Mouse (Mus musculus) cerebellum, postnatal 4 days (tissue): ENCODE measurements around the gene Olah.
A peak's percentile ranks its signal among the peaks of the same experiment; 100 is the strongest.
"Not testable (repeated sequence)": the region's sequence is repeated elsewhere in the genome, so short reads cannot be mapped to it uniquely, and the experiment has no call there.

Experiments used
- DNase-seq, 2 experiments: peaks; one replicate each; pipeline ENCODE4 v3.0.0; 2022; ENCODE audit warnings: low spot score in 2 of 2, mixed read lengths in 1 of 2

Gene Olah

DNA sequence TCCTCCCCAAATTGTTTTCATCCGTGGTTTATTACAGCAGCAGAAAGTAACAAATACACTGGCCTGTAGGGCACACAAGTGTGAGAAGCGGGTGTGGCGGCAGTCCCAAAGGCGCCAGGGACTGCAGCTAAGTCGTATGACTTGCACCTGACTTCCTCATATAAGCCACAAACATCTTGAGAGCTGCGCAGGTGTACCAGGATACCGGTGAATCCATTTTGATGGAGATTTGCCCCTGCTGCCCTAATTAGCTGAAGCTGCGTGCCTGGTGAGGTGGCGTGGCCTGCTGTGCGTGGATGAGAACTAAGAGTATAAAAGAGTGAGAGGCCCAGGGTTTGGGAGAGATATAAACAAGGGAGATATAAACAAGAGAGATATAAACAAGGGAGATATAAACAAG is at the start of gene Olah:
Gene Olah, minus strand, starts transcription at position 101 of the 400 bp plus-strand sequence.
- DNase-seq, result not testable (repeated sequence)

DNA sequence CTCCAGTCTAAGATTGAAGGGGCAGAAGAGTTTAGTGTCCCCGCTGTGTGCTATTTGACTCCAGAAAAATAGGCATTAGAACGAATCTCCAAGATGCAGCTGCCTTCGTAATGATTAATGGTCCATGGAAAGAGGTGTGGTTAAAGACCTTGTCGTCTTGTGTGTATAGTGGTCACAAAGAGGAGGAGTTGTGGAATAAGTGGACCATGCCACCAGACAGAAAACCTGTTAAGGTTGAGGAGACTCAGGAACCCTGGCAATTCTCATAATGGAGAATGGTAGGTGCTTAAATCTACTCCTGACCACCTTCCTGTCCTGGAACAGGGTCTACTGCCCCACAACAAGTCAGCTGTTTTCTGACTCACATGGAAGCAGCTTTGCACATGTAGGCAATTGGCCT is 49.0 kb upstream of the Olah start:
- DNase-seq, result no peak

DNA sequence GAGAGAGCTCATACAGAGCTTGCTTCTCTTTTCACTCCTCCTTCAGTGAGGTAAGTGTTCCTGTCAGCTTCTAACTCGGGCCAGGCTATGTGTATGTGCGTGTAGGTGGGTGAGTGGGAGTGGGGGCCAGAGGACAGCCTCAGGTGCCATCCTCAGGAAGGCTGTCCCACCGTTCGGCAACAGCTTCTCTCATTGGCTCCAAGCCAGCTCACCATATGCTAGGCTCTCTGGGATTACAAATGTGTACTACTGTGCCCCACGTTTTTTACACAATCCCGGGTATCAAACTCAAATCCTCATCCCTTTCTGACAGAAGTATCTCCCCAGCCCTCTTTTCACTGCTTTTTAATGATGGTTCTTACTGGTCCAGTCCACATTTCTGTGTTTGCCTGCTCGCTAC is 47.2 kb upstream of the Olah start:
- peak in 1 of 2 experiments; percentile 16 for DNase-seq

DNA sequence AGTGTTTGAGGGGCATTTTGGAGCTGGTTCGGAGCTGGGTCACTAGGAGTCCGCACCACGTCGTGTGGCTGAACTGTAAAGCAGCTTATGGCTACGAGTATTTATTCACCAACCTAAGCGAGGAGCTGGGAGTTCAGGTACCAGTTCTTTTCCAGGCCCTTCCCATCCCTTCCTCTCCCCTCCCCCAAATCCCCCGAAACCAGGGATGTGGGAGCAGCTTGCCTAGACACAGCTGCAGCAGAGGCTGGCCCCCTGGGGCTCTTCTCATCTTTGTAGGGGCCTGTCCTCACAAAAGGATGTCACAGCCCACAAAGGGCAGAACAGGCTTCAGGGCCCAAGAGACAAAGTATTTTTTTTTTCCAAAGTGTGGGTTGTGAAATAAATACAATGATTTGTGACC is 40.9 kb upstream of the Olah start:
- DNase-seq, result no peak

DNA sequence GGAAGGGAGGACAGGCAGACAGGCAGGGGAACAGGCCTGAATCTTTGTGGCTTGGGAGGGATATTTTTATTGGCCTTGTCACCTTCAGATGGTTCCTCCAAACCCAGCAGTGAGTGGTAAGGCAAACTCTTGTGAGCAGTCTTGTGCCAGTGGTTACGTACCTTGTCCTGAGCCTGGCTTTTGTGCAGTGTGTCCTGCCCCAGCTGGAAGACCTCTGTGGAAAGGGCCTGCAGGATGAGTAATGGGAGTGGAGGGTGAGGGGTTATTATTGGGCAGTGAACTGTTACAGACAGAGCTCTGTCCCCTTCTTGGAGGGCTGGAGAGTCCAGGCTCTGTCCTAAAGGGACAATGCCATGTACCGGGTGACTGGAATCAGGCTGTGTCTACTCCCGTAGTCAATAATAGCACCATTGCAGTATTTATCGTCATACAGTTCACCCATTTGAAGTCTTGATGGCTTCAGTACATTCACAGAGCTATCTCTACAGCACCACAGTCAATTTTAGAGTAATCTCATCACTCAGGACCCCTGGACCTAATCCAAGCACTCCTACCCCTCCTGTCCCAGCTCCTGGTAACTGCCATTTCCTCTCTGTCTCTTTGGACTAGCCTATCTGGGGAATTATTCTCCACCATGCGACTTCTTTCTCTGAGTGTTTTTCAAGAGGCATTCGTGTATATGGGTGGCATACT is 38.5 kb upstream of the Olah start:
- no peak for DNase-seq

DNA sequence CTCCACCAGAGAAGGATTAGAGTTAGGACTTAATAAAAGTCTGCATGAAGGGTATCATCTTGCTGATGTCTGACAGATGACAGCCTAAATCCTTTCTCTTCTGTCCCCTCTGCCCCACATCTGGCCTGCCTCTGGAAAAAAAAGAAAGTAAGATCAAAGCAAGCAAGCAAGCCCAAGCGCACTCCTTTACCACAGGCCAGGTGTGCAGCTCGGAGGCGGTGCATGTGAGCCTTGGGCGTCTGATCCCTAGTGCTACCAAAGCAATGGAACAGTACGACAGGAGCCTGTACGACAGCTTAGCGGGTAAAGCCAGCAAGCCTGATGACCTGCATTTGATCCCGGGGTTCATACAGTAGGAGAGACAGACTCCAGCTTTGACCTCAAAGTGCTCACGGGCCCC is 33.9 kb upstream of the Olah start:
- no peak for DNase-seq

DNA sequence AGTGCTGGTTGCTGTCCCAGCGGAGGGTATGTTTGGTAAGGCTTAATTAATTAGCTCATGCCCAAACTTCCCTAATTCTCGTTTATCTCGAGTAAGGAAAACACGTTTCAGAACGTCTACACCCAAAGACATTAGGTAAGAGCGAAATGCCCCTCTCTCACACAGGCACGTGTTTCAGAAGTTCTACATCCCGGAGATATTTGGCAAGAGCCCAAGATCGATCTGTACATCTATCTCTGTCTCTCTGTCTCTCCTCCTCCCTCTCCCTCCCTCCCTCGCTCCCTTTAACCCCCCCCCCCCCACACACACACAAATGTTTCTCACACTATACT is 27.5 kb upstream of the Olah start:
- DNase-seq, result no peak

DNA sequence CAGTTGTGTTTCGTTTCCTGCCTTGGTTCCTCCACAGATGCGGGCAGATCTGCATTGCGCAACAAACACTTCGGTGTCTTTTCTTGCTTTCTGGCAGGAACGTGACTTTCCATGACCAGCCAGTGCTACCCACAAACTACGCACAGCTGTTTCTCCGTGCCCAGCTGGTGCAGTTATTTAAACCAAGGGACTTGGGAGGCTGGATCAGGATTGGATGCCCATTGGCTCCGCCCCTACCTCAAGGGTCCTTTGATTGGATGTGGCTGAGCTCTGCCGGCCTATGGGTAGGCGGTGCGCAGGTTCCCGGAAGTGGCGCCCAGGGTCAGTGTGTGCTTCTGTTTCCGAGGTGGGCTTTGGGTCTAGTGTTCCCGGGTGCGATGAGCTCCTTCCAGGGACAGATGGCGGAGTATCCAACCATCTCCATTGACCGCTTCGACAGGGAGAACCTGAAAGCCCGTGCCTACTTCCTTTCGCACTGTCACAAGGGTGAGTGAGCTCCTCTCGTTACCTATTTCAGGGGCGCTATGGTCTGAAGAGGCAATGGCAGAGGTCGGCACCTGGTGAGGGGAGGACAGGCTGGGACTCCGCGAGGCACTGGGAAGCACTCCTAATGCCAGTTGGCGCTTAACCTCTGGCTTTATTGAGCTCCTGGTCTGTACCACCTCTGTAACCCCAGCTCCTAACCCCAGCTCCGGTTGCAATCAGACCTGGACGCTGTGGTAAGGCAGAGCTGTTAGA is 27.0 kb upstream of the Olah start, which contains the start of gene Dclre1c:
Gene Dclre1c, plus strand, starts transcription at position 291 of the 738 bp plus-strand sequence.
- DNase-seq, result peak; percentile 71 to 79

DNA sequence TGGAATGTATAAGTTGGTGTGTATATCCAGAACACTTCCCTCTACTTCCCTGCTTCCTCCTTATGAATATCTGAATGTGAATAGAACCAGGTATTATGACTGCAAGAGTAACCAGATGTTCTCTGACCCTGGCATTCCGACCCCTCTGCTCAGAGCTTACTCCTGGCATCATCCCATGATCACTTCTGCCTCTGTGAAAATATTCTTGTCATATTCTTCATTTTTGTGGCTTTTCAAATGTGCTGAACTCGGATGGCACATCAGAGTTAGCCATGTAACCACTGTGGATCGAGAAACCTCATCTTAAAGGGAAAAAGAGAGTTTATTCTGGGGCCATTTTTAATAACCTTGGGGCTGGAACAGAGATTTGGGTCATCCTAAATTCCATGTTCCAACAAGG is 25.5 kb upstream of the Olah start, which contains the start of gene Meig1:
Gene Meig1, minus strand, starts transcription at position 101 of the 400 bp plus-strand sequence.
- no peak for DNase-seq

DNA sequence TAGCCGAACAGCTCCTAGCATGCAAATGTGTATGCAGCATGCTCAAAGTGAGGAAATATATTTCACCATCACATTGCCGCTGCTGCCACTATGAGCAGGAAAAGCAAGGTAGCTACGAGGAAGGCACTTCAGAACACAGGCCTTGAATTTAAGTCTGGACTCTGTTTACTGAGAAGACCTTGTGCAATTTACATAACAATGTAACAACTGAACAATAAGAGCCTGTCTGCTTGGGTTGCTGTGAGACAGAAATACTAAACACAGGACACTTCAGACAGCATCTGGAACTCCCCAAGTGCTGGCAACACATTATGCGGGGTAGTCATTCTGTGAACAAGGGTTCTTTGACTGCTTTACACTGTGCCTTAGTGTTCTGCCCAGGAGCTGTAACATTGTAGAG is 23.1 kb upstream of the Olah start:
- no peak for DNase-seq

DNA sequence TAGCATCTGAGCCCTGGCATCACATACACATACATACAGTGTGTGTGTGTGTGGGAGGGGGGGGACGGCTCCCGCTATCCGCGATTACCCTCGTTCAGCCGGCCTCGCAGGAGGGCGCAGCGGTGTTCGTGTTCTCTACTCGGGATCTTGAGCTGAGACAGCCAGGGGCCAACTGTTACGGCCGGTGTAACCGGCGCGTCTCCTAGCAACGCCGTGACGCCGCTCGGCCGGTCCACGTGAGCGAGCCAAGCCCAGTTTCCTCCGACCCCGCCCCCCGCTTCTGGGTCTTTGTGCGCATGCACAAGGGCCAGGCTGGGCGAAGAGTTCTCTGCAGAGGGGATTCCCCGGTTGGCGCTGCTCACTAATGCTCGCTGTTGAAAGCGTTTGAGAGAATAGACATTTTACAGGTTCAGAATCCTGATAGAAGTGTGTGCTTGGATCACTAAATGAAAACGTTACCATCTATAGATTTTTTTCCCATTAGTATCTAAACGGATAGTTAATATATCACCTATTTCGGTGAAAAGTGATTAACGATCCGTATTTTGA is 21.9 kb upstream of the Olah start:
- DNase-seq, result peak; percentile 86 to 94

DNA sequence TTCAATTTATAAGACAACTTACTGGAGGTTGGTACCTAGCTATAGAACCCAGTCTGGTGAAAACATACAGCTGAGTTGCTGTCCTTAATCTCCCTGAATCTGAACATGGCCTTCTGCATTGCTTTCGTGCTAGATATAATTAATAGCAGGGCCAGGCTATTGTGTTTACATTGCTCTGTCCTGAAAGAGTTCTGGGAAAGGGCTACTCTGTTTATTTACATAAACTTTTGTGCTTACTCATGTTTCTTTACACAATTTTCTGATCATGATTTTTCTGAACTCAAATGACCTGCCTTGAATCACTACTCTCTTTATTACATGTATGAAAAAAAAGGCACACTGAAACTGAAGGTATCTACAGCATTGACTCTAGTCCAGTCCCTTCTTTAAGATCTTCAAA is 18.7 kb upstream of the Olah start:
- no peak for DNase-seq

DNA sequence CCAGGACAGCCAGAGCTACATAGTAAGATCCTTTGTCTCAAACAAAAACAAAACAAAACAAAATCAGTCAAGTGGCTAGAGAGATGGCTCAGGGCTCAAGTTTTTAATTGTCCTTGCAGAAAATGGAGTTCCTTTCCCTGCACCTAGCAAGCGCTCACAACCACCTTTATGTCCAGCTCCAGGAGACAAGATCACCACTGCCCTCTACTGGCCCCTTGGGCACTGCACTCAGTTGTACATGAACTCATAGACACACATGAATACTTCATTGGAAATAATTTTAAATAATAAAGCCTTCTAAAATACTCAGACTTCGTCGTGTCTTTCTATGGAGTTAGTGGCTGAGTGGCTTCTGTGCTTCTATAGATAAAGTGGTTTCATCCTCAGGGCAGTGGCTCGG is 17.2 kb upstream of the Olah start:
- peak; percentile 37 to 71 for DNase-seq

DNA sequence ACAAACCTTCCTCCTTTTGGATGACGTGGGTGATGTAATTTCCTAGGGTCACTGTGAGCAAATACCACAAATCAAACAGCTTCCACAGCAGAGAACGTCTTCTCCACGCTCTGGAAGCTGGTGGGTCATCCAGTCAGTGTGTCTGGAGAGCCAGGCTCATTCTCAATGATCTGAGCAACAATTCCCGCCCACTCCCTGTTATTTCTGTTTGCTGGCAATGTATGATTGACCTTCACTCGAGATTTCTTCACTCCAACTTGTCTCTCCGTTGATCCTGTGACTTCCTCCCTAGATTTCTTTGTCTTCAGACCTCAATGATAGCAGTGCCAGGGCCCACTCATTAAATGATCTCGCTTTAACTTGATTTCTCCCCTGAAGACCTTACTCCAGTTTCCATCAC is 10.7 kb upstream of the Olah start:
- DNase-seq, result no peak

DNA sequence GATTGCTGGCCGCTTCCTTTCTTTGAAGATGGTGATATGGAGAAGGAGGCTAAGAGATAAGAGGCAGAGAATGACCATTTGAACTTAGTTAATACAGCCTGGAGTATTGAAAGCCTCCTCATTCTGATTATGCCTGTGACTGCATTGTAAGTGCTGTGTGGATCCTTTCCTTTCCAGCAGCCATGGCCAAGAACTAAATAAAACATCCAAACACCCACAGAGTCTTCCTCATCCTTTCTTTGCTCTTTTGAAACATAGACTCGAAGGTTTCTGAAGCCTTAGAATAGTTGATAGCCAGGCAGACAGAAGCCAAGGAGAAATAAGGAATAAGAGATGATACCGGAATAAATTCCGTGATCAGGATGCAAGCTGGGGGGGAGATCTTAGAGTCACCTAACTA is 9.0 kb upstream of the Olah start:
- no peak for DNase-seq

DNA sequence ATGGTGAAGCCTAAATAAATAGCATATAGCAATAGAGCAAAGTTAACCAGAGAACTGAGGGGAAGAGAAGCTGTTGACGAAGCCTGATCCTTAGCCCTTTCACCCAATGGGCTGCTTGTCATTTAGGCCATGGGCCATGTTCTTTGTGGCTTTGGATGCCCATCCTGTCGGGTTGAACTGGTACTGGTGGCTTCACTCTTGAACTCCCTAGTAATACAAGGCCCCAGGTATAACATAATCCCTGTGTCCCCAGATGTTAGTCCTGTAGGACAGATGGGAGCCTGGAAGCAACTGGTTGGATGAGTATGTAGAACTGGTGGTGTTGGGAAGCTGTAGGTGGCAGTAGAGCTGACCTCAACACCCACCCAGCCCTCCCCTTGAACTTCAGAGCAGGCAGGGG is 5.1 kb downstream of the Olah start:
- DNase-seq, result no peak

DNA sequence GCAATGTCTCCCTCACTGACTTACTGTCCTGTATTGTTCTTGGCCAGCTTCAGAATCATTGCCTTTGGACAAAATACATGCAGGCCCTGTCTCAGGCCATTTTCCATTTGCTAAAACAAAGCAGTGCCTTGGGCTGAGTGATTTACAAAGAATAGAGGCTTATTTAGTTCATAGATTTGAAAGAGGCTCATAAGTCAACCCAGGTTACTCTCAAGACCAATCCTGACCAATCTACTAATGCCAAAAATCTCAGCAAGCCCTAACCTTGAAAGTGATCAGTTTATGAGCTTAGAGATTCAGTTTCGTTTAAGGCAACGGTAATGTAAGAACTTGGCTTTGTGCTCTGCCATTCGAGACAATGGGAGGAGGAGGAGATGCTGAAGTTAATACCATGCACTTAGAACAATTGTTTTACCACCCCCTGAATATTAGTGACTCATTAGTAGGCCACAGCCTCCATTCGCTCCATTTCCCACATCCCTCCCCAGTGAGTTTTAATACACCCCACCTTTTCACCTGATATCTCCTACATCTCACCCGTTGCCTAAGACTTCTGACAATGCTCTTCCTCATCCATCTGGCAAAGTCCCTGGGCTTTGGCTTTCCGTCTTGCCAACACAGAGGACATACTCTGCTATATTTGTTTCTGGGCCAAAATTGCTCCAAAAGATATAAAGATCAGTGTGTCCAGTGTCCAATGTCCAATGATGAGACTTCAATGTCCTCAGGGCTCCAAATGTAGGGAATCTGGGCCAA is 9.7 kb downstream of the Olah start:
- no peak for DNase-seq

DNA sequence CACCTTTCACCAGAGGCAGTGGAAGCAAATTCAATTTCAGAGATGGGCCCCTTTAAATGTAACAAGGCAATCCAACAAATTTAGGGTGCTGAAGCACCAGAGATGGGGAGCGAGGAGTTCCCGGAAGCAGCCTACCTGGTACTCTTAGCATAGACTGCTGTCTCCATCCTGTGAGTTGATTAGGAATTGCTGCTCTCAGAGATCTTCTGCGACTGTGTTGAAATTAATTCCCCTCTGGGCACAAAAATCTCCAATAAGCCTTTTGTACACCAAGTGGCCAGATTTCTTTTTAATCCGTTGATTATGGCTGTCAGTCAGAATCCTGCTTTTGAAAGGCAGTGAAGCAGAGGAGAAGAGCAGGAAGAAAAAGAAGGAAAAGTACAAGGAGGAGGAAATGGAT is 31.9 kb downstream of the Olah start:
- no peak for DNase-seq

DNA sequence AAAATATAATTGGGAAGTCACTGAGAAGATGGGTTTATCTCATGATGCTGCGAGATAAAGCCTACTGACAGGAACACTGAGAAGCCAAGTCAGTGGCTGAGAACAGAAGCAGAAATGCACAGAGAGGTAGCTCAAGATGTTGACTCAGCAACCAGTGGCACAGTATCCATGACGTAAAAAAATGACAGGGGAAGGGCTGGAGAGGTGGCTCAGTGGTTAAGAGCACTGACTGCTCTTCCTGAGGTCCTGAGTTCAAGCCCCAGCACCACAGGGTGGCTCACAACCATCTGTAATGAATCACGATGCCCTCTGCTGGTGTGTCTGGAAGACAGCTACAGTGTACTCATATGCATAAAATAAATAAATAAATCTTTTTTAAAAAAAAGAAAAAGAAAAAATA is 35.9 kb downstream of the Olah start:
- no peak for DNase-seq

DNA sequence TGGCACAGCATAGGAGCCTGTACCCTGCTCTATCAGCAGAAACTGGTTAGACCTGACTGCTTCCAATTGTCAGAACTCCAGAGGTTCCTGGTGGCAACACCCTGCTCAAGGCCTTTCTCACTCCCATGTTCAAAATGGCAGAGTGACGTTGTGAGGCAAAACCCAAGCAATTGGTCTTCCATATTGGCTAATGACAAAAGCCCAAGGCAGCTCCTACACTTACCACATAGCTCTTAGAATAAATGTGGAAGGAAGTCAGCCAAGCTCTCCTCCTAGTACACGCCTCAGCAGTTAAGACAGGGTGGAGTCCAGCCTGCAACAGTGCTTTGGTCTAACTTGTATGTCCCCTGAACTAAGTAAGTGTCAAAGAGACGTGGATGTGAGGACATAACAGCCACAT is 39.1 kb downstream of the Olah start:
- no peak for DNase-seq

DNA sequence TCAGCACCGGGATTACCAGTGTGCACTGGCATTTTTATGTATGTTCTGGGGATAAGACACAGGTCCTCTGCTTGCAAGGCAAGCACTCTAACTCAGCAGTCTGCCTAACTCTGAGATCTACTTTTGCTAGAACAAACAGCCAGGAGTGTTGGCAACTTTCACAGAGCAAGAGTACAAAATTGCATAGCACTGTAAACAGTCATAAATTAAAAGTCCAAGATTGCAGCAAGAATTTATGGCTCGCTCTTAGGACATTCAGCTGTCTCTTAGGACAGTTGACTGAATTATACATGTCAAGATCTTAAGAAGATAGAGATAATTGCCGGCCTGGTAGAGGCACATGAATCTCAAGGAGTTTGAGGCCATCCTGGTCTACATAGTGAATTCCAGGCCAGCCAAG is 40.7 kb downstream of the Olah start:
- no peak for DNase-seq

DNA sequence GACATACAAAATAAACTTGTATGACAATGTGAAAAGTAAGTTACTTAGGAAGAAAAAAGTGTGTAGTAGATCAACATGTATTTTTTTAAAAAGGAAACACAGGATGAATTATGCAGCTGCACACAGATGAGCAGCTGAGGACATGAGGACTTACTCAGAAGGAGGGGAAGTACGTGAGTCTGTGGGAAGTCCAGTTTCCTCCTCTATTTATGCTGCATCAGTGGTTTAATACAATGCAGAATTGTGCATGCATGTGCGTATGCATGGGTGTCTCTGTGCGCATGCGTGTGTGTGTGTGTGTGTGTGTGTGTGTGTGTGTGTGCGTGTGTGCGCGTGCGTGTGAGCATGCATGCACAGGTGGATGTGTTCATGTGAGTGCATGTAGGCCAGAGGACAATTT is 41.2 kb downstream of the Olah start:
- no peak for DNase-seq

DNA sequence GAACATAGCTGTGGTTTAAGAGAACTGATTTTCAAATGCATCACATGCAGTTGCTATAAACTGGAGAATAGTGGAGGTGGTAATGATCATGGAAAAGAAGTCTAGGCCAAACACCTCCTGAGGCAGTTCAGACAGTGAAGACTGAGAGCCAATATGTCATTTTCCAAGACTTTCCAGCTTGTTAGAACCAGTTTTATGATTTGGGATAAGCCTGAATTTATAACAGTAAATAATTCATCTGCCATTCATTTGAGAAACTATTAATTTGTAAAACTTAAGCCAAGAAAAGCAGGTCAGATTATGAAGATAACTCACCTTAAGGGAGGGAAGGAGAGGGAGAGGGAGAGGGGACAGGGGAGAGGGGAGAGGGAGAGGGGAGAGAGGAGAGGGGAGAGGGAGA is 43.9 kb downstream of the Olah start:
- no peak for DNase-seq
